Mouse (Mus musculus): ENCODE data around the gene Gng10. TPM values are rescaled to one million over a fixed set of nuclear protein-coding genes. Genes with fewer than 3 reads are reported as not detected.
A peak's percentile ranks its signal among the peaks of the same experiment; 100 is the strongest.

Gng10 gene
- 7.1 and 13.0 TPM in 2 replicates for polyA plus RNA-seq (2012; rRNA removed)

- H3K27me3 ChIP-seq (ENCODE audit: control insufficient read depth, insufficient read depth, low read length), result no peaks in the 10 kb centered on the region
- H3K4me1 ChIP-seq (ENCODE audit: control insufficient read depth, insufficient read depth, insufficient read length, low read length), result peaks cover 2% of the 10 kb centered on the region; the same call in 1 of the 2 replicates
- H3K27ac ChIP-seq (ENCODE audit: insufficient read depth, low read depth, low read length), result no peak within 1 kb of the TSS
- 5% methylated on average over 76 of the region's 76 CpGs for WGBS
- TF ChIP-seq POLR2A (IDR thresholded peaks at IDR 0.05; ENCODE audit: low read depth, low read length) (no peak), CTCF (IDR thresholded peaks at IDR 0.05; ENCODE audit: extremely low read depth, insufficient read length, insufficient replicate concordance, low read depth, low read length) (0 out of 2 replicates have a peak, but pooled peaks have one; percentile 11)
- no peaks in the 10 kb centered on the region; the same call in 1 of the 2 replicates for H3K36me3 ChIP-seq (ENCODE audit: control insufficient read depth, insufficient read depth, low read length)
- peak within 1 kb of the TSS; percentile 72 for H3K4me3 ChIP-seq (ENCODE audit: low read depth, low read length)
Observed at GRCm38 (mm10) chr4:59034918-59035785, at the start of gene Gng10. Gene Gng10 (plus strand): TSS chr4:59035088.

DNA sequence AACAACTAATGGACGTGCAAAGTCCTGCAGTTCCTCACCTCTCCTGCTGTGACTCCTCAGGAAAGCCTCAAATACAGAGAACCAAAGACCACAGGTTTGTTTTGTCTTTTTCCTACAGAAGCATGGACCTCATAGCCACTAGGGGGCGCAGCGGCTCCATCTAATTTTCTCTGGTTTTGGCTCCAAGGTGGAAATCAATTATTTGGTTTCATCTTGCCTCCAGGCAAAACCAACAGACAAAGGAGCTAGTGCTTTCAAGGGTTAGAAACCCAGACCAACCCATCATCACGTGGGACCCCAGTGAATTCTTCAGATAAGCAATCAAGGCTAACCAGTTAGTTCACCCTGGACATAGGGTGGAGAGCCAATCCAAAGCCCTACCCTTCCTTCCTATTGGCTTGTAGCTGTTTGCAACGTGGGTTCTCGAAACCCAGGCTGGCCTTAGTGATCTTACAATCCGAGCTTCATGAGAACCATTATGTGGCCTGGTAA, 49.7 kb upstream of the Gng10 start:
- peak; percentile 67; the same call in 1 of the 2 replicates for TF ChIP-seq CTCF (IDR thresholded peaks at IDR 0.05; ENCODE audit: extremely low read depth, insufficient read length, insufficient replicate concordance, low read depth, low read length)
- TF ChIP-seq POLR2A (IDR thresholded peaks at IDR 0.05; ENCODE audit: low read depth, low read length), result no peak
- peaks cover 22% of the 10 kb centered on the region for H3K36me3 ChIP-seq (ENCODE audit: control insufficient read depth, insufficient read depth, low read length)
- H3K27me3 ChIP-seq (ENCODE audit: control insufficient read depth, insufficient read depth, low read length), result no peaks in the 10 kb centered on the region
- peaks cover 9% of the 10 kb centered on the region for H3K4me1 ChIP-seq (ENCODE audit: control insufficient read depth, insufficient read depth, insufficient read length, low read length)
- no peak overlapping the region for H3K4me3 ChIP-seq (ENCODE audit: low read depth, low read length)
- no peak overlapping the region for H3K27ac ChIP-seq (ENCODE audit: insufficient read depth, low read depth, low read length)
- WGBS, result 7% methylated on average over 7 of the region's 7 CpGs

DNA sequence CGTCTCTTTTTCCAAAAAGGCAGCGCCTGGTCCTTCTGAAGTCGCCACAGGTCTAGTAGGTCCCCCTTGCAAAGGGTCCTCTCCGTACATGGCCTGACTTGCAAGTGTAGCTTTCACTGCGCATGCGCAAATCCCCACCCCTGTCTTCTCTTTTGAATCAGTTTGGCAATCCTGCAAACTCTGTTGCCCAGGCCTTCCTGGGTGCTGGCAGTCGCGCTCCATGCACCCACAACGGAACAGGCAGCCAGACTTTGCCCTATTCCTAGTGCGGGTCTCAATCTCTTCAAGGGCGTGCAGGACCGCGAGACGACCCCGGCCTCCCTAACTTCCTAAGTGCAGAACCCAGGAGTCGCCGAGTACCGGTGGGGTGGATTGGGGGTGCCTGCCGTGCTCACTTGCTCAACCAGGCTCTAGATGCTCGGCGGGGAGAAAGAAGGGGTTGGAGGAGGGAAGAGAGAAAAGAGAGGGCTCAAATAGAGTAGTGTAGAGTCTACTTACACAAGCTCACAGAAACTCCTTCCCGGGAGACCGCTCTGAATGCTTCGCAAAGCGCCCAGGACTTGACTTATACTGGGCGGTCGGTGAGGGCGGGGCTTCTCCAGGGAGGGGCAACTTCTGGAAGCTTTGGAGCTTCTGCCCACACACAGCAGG, 48.2 kb upstream of the Gng10 start, which contains the start of gene Ptgr1:
Ptgr1 (minus strand) TSS at position 580 of the 651 bp plus-strand sequence.
- Histone ChIP-seq H3K4me1 (ENCODE audit: control insufficient read depth, insufficient read depth, insufficient read length, low read length) (peaks cover 9% of the 10 kb centered on the region), H3K27ac (ENCODE audit: insufficient read depth, low read depth, low read length) (peak within 1 kb of the TSS; percentile 24; the same call in 1 of the 2 replicates), H3K36me3 (ENCODE audit: control insufficient read depth, insufficient read depth, low read length) (peaks cover 14% of the 10 kb centered on the region), H3K4me3 (ENCODE audit: low read depth, low read length) (peak within 1 kb of the TSS; percentile 81), H3K27me3 (ENCODE audit: control insufficient read depth, insufficient read depth, low read length) (no peaks in the 10 kb centered on the region)
- 1% methylated on average over 28 of the region's 28 CpGs for WGBS
- TF ChIP-seq CTCF (IDR thresholded peaks at IDR 0.05; ENCODE audit: extremely low read depth, insufficient read length, insufficient replicate concordance, low read depth, low read length) (no peak), POLR2A (IDR thresholded peaks at IDR 0.05; ENCODE audit: low read depth, low read length) (peak; percentile 75; the same call in 1 of the 2 replicates)

DNA sequence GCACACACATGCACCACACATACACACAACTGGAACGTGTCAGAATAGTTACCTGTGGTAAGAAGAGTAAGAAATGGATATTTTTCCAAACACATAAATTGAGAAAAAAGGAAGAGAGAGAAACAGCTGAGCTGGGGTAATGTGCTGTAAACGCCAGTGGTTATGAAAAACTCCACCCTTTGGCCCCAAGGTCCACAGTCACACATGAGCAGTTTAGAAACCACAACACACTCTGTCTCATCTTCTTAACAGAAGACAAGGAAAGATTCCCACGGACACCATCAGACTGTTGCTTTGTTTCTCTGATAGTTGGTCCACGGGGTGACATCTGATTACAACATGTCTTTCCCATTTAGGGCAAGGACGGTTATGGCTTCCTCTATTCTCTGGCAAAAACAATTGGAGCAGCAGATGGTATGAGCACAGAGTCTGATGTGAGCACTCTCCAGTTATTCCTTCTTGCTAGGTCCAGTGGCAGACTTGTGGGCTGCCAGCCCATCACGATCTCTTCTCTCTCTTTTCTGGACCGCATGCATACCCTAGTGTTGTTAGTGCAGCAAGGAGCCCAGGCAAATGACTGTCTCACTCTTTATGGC, 45.5 kb upstream of the Gng10 start:
- TF ChIP-seq POLR2A (IDR thresholded peaks at IDR 0.05; ENCODE audit: low read depth, low read length), result no peak
- no peak for TF ChIP-seq CTCF (IDR thresholded peaks at IDR 0.05; ENCODE audit: extremely low read depth, insufficient read length, insufficient replicate concordance, low read depth, low read length)
- Histone ChIP-seq H3K27me3 (ENCODE audit: control insufficient read depth, insufficient read depth, low read length) (no peaks in the 10 kb centered on the region), H3K27ac (ENCODE audit: insufficient read depth, low read depth, low read length) (peak overlapping the region; percentile 35; the same call in 1 of the 2 replicates), H3K4me1 (ENCODE audit: control insufficient read depth, insufficient read depth, insufficient read length, low read length) (peaks cover 29% of the 10 kb centered on the region), H3K36me3 (ENCODE audit: control insufficient read depth, insufficient read depth, low read length) (peaks cover 1% of the 10 kb centered on the region; the same call in 1 of the 2 replicates), H3K4me3 (ENCODE audit: low read depth, low read length) (no peak overlapping the region)
- WGBS, result 72% methylated on average over 7 of the region's 7 CpGs

GRCm38 (mm10) chr4:58990609-58991434, 44.1 kb upstream of the Gng10 start:
- H3K4me3 ChIP-seq (ENCODE audit: low read depth, low read length), result no peak overlapping the region
- H3K27me3 ChIP-seq (ENCODE audit: control insufficient read depth, insufficient read depth, low read length), result no peaks in the 10 kb centered on the region
- no peaks in the 10 kb centered on the region for H3K36me3 ChIP-seq (ENCODE audit: control insufficient read depth, insufficient read depth, low read length)
- WGBS, result 77% methylated on average over 17 of the region's 17 CpGs
- peaks cover 33% of the 10 kb centered on the region for H3K4me1 ChIP-seq (ENCODE audit: control insufficient read depth, insufficient read depth, insufficient read length, low read length)
- no peak overlapping the region for H3K27ac ChIP-seq (ENCODE audit: insufficient read depth, low read depth, low read length)
- TF ChIP-seq POLR2A (IDR thresholded peaks at IDR 0.05; ENCODE audit: low read depth, low read length) (no peak), CTCF (IDR thresholded peaks at IDR 0.05; ENCODE audit: extremely low read depth, insufficient read length, insufficient replicate concordance, low read depth, low read length) (no peak)

DNA sequence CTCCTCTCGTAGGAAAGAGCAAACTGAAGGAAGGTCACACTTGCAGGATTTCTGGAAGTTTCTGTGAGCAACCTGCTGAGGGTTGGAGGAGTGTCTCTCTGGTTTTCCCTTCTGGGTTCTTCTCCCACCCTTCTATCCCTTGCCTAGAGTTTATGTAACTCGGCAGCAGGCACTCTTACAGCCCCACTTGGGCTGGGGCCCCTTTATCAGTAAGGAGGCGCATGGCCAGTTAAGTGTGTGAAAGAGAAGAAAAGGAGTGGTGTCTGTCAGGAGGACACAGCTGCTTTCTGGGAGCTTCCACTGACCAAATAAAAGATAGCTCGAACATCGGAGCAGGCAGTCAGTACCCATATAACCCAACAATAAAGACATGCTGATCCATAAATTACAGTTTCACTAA, 42.7 kb upstream of the Gng10 start:
- no peak for TF ChIP-seq POLR2A (IDR thresholded peaks at IDR 0.05; ENCODE audit: low read depth, low read length)
- TF ChIP-seq CTCF (IDR thresholded peaks at IDR 0.05; ENCODE audit: extremely low read depth, insufficient read length, insufficient replicate concordance, low read depth, low read length), result no peak
- Histone ChIP-seq H3K4me1 (ENCODE audit: control insufficient read depth, insufficient read depth, insufficient read length, low read length) (peaks cover 34% of the 10 kb centered on the region), H3K4me3 (ENCODE audit: low read depth, low read length) (no peak overlapping the region), H3K27ac (ENCODE audit: insufficient read depth, low read depth, low read length) (no peak overlapping the region; the same call in 1 of the 2 replicates), H3K27me3 (ENCODE audit: control insufficient read depth, insufficient read depth, low read length) (no peaks in the 10 kb centered on the region), H3K36me3 (ENCODE audit: control insufficient read depth, insufficient read depth, low read length) (no peaks in the 10 kb centered on the region)
- WGBS, result 31% methylated on average over 5 of the region's 5 CpGs

All from small intestine, adult 2 months (tissue).